Mouse (Mus musculus) hindbrain, embryonic 12.5 days (tissue): ENCODE measurements around the gene Nav3. TPM values are rescaled to one million over a fixed set of nuclear protein-coding genes. Genes with fewer than 3 reads are reported as not detected.

Experiments used
- ATAC-seq: fragments of 200-750 bp; cut with Nextera tagmentation; 2 replicates; pipeline ENCODE4 v1.8.0; 2017; ENCODE audit warnings: moderate TSS enrichment; ENCODE audit not compliant: low FRiP score
- H3K27ac ChIP-seq: fragments of 300-500 bp; sonication (generic); 2 replicates; pipeline ENCODE4 v1.5.1; 2016; ENCODE audit warnings: mild to moderate bottlenecking
- H3K27me3 ChIP-seq: fragments of 300-500 bp; sonication (generic); 2 replicates; pipeline ENCODE4 v1.6.1; 2016; ENCODE audit warnings: mild to moderate bottlenecking
- H3K36me3 ChIP-seq: fragments of 300-500 bp; sonication (generic); 2 replicates; pipeline ENCODE4 v1.6.1; 2016; ENCODE audit warnings: mild to moderate bottlenecking
- H3K4me1 ChIP-seq: fragments of 300-500 bp; sonication (generic); 2 replicates; pipeline ENCODE4 v1.6.1; 2016
- H3K4me2 ChIP-seq: fragments of 300-500 bp; sonication (generic); replicated peaks from 2 replicates; pipeline ENCODE4 v1.6.1; 2016; ENCODE audit warnings: mild to moderate bottlenecking
- H3K4me3 ChIP-seq: fragments of 300-500 bp; sonication (generic); 2 replicates; pipeline ENCODE4 v1.5.1; 2016; ENCODE audit warnings: mild to moderate bottlenecking
- H3K9ac ChIP-seq: fragments of 300-500 bp; sonication (generic); 2 replicates; pipeline ENCODE4 v1.6.1; 2016; ENCODE audit warnings: mild to moderate bottlenecking, moderate library complexity
- H3K9me3 ChIP-seq: fragments of 300-500 bp; sonication (generic); replicated peaks from 2 replicates; pipeline ENCODE4 v1.6.1; 2016; ENCODE audit warnings: mild to moderate bottlenecking
- WGBS: fragments of 180-500 bp; shearing (Covaris S2); methylation state at CpG from one replicate; pipeline ENCODE4 v1.1.7; 2016; 5-methylcytosine and 5-hydroxymethylcytosine counted together
- polyA plus RNA-seq: library from polyadenylated mRNA; unstranded; fragments of >200 nt; fragmentation: Nextera tagmentation; extraction: Ambion mirVana; gene quantifications from 2 replicates; pipeline ENCODE4 v1.2.1, GENCODE M21; 2016

The Nav3 gene
- polyA plus RNA-seq, 1 experiment from 2014 or later = 16.0 TPM

- H3K9ac ChIP-seq = no peak overlapping the region
- peak; percentile 26; the same call in 1 of the 2 replicates for ATAC-seq
- no peak overlapping the region for H3K4me3 ChIP-seq
- no peaks in the 10 kb centered on the region for H3K27me3 ChIP-seq
- no peaks in the 10 kb centered on the region for H3K9me3 ChIP-seq
- peak overlapping the region; percentile 26; the same call in 1 of the 2 replicates for H3K4me2 ChIP-seq
- WGBS = 33% methylated on average over 14 of the region's 14 CpGs
- no peak overlapping the region for H3K27ac ChIP-seq
- H3K4me1 ChIP-seq = no peaks in the 10 kb centered on the region
- no peaks in the 10 kb centered on the region for H3K36me3 ChIP-seq
Observed at GRCm38 (mm10) chr10:109664629-109665317, 791.2 kb downstream of the Nav3 start.

- no peak for ATAC-seq
- Histone ChIP-seq H3K9ac (no peak overlapping the region), H3K27ac (no peak overlapping the region), H3K27me3 (no peaks in the 10 kb centered on the region), H3K4me1 (no peaks in the 10 kb centered on the region), H3K4me3 (no peak overlapping the region), H3K4me2 (no peak overlapping the region), H3K36me3 (no peaks in the 10 kb centered on the region), H3K9me3 (no peaks in the 10 kb centered on the region)
- 67% methylated on average over 7 of the region's 7 CpGs for WGBS
Observed at GRCm38 (mm10) chr10:109651516-109651915, 804.5 kb downstream of the Nav3 start.

- no peaks in the 10 kb centered on the region for H3K9me3 ChIP-seq
- ATAC-seq = no peak
- no peaks in the 10 kb centered on the region for H3K4me1 ChIP-seq
- no peak overlapping the region for H3K4me2 ChIP-seq
- no peaks in the 10 kb centered on the region for H3K27me3 ChIP-seq
- H3K4me3 ChIP-seq = no peak overlapping the region
- H3K9ac ChIP-seq = no peak overlapping the region
- WGBS = 87% methylated on average over 3 of the region's 3 CpGs
- H3K27ac ChIP-seq = no peak overlapping the region
- H3K36me3 ChIP-seq = no peaks in the 10 kb centered on the region
Observed at GRCm38 (mm10) chr10:109643598-109643997, 812.4 kb downstream of the Nav3 start.

- 65% methylated on average over 7 of the region's 7 CpGs for WGBS
- H3K27ac ChIP-seq = no peak overlapping the region
- no peaks in the 10 kb centered on the region for H3K4me1 ChIP-seq
- no peaks in the 10 kb centered on the region for H3K27me3 ChIP-seq
- H3K4me2 ChIP-seq = no peak overlapping the region
- H3K9ac ChIP-seq = no peak overlapping the region
- no peaks in the 10 kb centered on the region for H3K9me3 ChIP-seq
- H3K4me3 ChIP-seq = no peak overlapping the region
- no peaks in the 10 kb centered on the region for H3K36me3 ChIP-seq
- ATAC-seq = no peak
Observed at GRCm38 (mm10) chr10:109641806-109642205, 814.2 kb downstream of the Nav3 start.

GRCm38 (mm10) chr10:109637702-109638101 lies 818.3 kb downstream of the Nav3 start:
- ATAC-seq = no peak
- Histone ChIP-seq H3K4me3 (no peak overlapping the region), H3K9ac (no peak overlapping the region), H3K4me2 (no peak overlapping the region), H3K9me3 (no peaks in the 10 kb centered on the region), H3K27ac (no peak overlapping the region), H3K4me1 (no peaks in the 10 kb centered on the region), H3K27me3 (no peaks in the 10 kb centered on the region), H3K36me3 (no peaks in the 10 kb centered on the region)
- 60% methylated on average over 16 of the region's 16 CpGs for WGBS
